Mouse (Mus musculus) myocyte (in vitro differentiated cells): ENCODE data around the gene Ruvbl1. TPM values are rescaled to one million over a fixed set of nuclear protein-coding genes. Genes with fewer than 3 reads are reported as not detected.

Experiments
- H3K27me3 ChIP-seq: one replicate; pipeline ENCODE4 v1.6.1; 2011; ENCODE audit not compliant: control insufficient read depth, insufficient read depth, insufficient read length
- H3K36me3 ChIP-seq: one replicate; pipeline ENCODE4 v1.6.1; 2011; ENCODE audit not compliant: control insufficient read depth, insufficient read depth
- H3K4me2 ChIP-seq: one replicate; pipeline ENCODE4 v1.6.1; 2011; ENCODE audit warnings: low read depth, control low read depth
- H3K4me3 ChIP-seq: one replicate; pipeline ENCODE4 v1.5.1; 2011; ENCODE audit warnings: mild to moderate bottlenecking, control low read depth, moderate library complexity
- H3K79me2 ChIP-seq: one replicate; pipeline ENCODE4 v1.6.1; 2011; ENCODE audit not compliant: control insufficient read depth, insufficient read depth
- H3ac ChIP-seq: one replicate; pipeline ENCODE4 v1.6.1; 2011; ENCODE audit not compliant: control insufficient read depth, insufficient read length
- CEBPB ChIP-seq: IDR thresholded peaks from 2 replicates; pipeline ENCODE4 v1.6.1; 2011; ENCODE audit warnings: mild to moderate bottlenecking, moderate library complexity; ENCODE audit not compliant: poor library complexity, insufficient read depth, severe bottlenecking
- E2F4 ChIP-seq: IDR thresholded peaks from one replicate; pipeline ENCODE4 v1.6.1; 2011; ENCODE audit warnings: mild to moderate bottlenecking, control low read depth, moderate library complexity; ENCODE audit not compliant: insufficient read depth
- MAX ChIP-seq: IDR thresholded peaks from one replicate; pipeline ENCODE4 v1.6.1; 2011; ENCODE audit warnings: low read depth, mild to moderate bottlenecking, control low read depth
- MYOD1 ChIP-seq, 3 experiments: IDR thresholded peaks; one replicate each; pipeline ENCODE4 v1.6.1; 2011; ENCODE audit warnings: control low read depth in 2 of 3, low read depth in 2 of 3, mild to moderate bottlenecking in 2 of 3, moderate library complexity in 1 of 3; ENCODE audit not compliant: insufficient read length in 2 of 3, control insufficient read depth in 1 of 3
- MYOG ChIP-seq, 3 experiments: IDR thresholded peaks; one replicate each; pipeline ENCODE4 v1.6.1; 2011; ENCODE audit warnings: control low read depth in 2 of 3, low read depth in 2 of 3, mild to moderate bottlenecking in 2 of 3; ENCODE audit not compliant: insufficient read length in 2 of 3, control insufficient read depth in 1 of 3, insufficient read depth in 1 of 3
- POLR2A ChIP-seq: IDR thresholded peaks from one replicate; pipeline ENCODE4 v1.6.1; 2011; ENCODE audit warnings: low read depth, mild to moderate bottlenecking, control low read depth, moderate library complexity; ENCODE audit not compliant: insufficient read length
- POLR2AphosphoS2 ChIP-seq: IDR thresholded peaks from one replicate; pipeline ENCODE4 v1.6.1; 2011; ENCODE audit warnings: low read depth, control low read depth; ENCODE audit not compliant: insufficient read length
- REST ChIP-seq: IDR thresholded peaks from one replicate; pipeline ENCODE4 v1.6.1; 2011; ENCODE audit warnings: mild to moderate bottlenecking, control low read depth, moderate library complexity; ENCODE audit not compliant: insufficient read depth, insufficient read length
- SRF ChIP-seq: IDR thresholded peaks from one replicate; pipeline ENCODE4 v1.6.1; 2011; ENCODE audit warnings: low read depth; ENCODE audit not compliant: control insufficient read depth, insufficient read length
- TCF12 ChIP-seq: IDR thresholded peaks from one replicate; pipeline ENCODE4 v1.6.1; 2011; ENCODE audit warnings: mild to moderate bottlenecking, control low read depth; ENCODE audit not compliant: poor library complexity, insufficient read depth, severe bottlenecking
- TCF3 ChIP-seq: IDR thresholded peaks from one replicate; pipeline ENCODE4 v1.6.1; 2011; ENCODE audit warnings: low read depth, control low read depth; ENCODE audit not compliant: insufficient read length
- USF1 ChIP-seq: IDR thresholded peaks from one replicate; pipeline ENCODE4 v1.6.1; 2011; ENCODE audit warnings: low read depth, mild to moderate bottlenecking, control low read depth, moderate library complexity
- polyA plus RNA-seq: library from polyadenylated mRNA; unstranded; fragments of >200 nt; fragmentation: generic; extraction: Trizol; gene quantifications from one replicate; pipeline ENCODE4 v1.2.1, GENCODE M21; 2012; ENCODE audit warnings: missing spikeins

Gene Ruvbl1
- polyA plus RNA-seq, 1 experiment, result 58.6 TPM

DNA sequence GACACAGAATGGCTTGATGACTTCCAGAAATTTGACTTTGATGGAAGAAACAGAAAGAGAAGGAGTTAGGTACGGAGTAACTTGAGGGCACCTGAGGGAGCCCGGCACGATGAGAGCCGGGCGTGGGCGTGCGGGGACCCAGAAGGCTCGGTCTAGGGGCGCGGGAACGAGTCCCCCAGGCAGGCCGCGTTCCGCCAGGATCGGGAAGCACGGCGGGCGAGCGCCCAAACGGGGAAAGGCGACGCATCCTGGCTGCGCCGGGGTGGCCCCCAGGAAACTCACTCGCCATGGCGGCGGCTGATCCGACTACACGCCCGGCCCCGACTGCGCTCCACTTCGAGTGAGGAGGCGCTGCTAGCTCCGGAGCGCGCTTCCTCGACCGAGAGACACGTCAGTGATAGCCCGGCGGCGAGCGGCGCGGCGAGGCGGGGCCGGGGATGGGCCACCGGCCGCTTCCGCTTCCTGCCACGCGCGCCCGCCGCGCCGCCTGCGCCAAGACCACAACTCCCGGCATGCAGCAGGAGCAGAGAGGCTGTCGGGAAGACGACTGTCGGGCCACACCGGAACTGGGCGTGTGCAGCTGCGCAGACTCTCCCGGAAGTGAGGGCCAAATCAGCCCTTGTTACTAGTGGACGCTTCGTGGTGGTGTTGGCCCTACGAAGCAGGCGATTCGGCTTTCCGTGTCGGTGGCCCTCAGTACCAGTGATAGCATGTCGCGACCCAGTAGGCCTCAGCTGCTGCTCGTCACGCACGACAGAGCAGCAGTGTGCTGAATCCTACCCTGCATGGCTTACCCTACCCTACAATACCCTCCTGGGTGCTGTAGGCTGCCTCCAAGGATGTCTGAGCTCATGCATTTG lies 53.4 kb downstream of the Ruvbl1 start, which contains the start of gene Sec61a1:
TSS of gene Sec61a1 (minus strand) at position 502 of the 860 bp plus-strand sequence.
- H3K79me2 ChIP-seq, result peaks cover 48% of the 10 kb centered on the region
- peak within 1 kb of the TSS; percentile 87 for H3K4me3 ChIP-seq
- peak within 1 kb of the TSS; percentile 81 for H3ac ChIP-seq
- no peaks in the 10 kb centered on the region for H3K27me3 ChIP-seq
- peak within 1 kb of the TSS; percentile 93 for H3K4me2 ChIP-seq
- TF ChIP-seq TCF3 (no peak), POLR2AphosphoS2 (peak; percentile 100), CEBPB (no peak), SRF (peak; percentile 98), MYOD1 (IDR thresholded peaks at IDR 0.05; ENCODE audit: control insufficient read depth in 1 of 3, insufficient read length in 2 of 3, low read depth in 2 of 3) (peak in 2 of 3 experiments; percentile 48 to 49), MAX (peak; percentile 25), TCF12 (no peak), E2F4 (no peak), POLR2A (peak; percentile 94), USF1 (no peak), REST (peak; percentile 37), MYOG (IDR thresholded peaks at IDR 0.05; ENCODE audit: control insufficient read depth in 1 of 3, insufficient read depth in 1 of 3, insufficient read length in 2 of 3, low read depth in 2 of 3) (peak in 2 of 3 experiments; percentile 36 to 76)
- peaks cover 17% of the 10 kb centered on the region for H3K36me3 ChIP-seq

DNA sequence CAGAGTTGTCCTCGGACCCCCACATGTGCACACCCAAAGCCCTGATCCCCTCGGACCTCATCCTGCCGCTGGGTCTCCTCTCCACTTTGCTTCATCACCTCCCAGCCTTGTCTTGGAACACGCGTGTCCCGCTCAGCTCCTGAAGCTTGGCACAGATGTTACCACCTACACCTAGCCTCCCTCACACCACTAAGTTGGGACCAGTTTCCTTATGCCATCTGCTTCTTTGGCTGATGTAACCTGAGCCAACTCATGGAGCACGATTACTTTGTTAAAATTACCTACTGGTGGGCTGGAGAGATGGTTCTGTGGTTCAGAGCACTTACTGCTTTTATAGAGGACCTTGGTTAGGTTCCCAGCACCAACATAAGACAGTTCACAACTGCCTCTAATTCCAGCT lies 56.6 kb downstream of the Ruvbl1 start:
- H3K4me2 ChIP-seq, result no peak overlapping the region
- H3K36me3 ChIP-seq, result no peaks in the 10 kb centered on the region
- no peak overlapping the region for H3ac ChIP-seq
- peaks cover 16% of the 10 kb centered on the region for H3K79me2 ChIP-seq
- peaks cover 2% of the 10 kb centered on the region for H3K27me3 ChIP-seq
- TF ChIP-seq USF1 (no peak), E2F4 (no peak)
- H3K4me3 ChIP-seq, result no peak overlapping the region

GRCm38 (mm10) chr6:88522606-88523005 lies 57.4 kb downstream of the Ruvbl1 start:
- Histone ChIP-seq H3K4me2 (no peak overlapping the region), H3K79me2 (peaks cover 8% of the 10 kb centered on the region), H3K36me3 (no peaks in the 10 kb centered on the region), H3ac (no peak overlapping the region), H3K27me3 (peaks cover 10% of the 10 kb centered on the region), H3K4me3 (no peak overlapping the region)
- TF ChIP-seq TCF12 (no peak), MYOD1 (IDR thresholded peaks at IDR 0.05; ENCODE audit: control insufficient read depth in 1 of 3, insufficient read length in 2 of 3, low read depth in 2 of 3) (no peak), REST (no peak), POLR2AphosphoS2 (no peak), MAX (no peak), TCF3 (no peak), POLR2A (no peak), MYOG (IDR thresholded peaks at IDR 0.05; ENCODE audit: control insufficient read depth in 1 of 3, insufficient read depth in 1 of 3, insufficient read length in 2 of 3, low read depth in 2 of 3) (no peak), SRF (no peak), CEBPB (no peak), USF1 (no peak), E2F4 (no peak)

DNA sequence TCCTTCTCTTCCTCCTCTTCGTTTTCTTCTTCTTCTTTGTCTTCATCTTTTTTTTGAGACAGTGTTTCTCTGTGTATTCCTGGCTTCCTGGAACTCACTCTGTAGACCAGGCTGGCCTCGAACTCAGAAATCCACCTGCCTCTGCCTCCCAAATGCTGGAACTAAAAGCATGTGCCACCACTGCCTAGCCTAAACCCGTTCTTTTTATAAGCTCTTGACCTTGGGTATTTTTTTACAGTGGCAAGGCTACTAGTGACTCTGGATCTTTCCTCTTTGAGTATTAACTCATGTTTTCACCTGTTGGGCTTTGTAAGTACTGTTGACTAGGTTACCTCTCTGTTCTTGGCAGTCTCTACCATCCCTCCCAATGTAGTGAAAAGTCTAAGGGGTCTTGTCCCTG lies 57.8 kb downstream of the Ruvbl1 start:
- H3K4me3 ChIP-seq, result no peak overlapping the region
- H3K79me2 ChIP-seq, result peaks cover 4% of the 10 kb centered on the region
- TF ChIP-seq POLR2AphosphoS2, result no peak
- no peak overlapping the region for H3K4me2 ChIP-seq
- no peaks in the 10 kb centered on the region for H3K36me3 ChIP-seq
- peaks cover 11% of the 10 kb centered on the region for H3K27me3 ChIP-seq
- H3ac ChIP-seq, result no peak overlapping the region

DNA sequence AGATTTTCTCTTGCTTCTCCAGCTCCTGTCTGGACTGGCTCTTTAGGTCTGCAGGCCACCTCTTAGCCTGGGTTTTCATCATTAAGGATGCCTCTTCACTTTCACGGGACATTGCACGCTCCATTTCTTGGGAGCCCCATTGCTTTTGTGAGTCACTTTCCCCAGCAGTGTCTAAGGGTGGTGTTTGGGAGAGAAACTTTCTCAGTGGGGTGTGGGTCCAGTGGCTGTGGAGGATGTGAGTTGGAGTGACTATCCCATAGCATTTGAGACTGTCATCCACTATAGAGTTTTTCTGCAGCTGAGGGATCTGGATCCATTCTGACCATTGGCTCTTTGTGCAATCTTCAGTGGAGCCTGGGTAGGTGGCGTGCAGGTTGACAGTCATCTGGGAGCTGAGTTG lies 58.2 kb downstream of the Ruvbl1 start:
- no peak for TF ChIP-seq USF1
- no peak for TF ChIP-seq MYOD1 (IDR thresholded peaks at IDR 0.05; ENCODE audit: control insufficient read depth in 1 of 3, insufficient read length in 2 of 3, low read depth in 2 of 3)
- TF ChIP-seq MAX, result no peak
- TF ChIP-seq MYOG (IDR thresholded peaks at IDR 0.05; ENCODE audit: control insufficient read depth in 1 of 3, insufficient read depth in 1 of 3, insufficient read length in 2 of 3, low read depth in 2 of 3), result no peak
- TF ChIP-seq CEBPB, result no peak
- no peak for TF ChIP-seq TCF3
- TF ChIP-seq E2F4, result no peak
- TF ChIP-seq POLR2AphosphoS2, result no peak
- TF ChIP-seq SRF, result no peak
- no peak for TF ChIP-seq TCF12
- no peak for TF ChIP-seq POLR2A
- H3K79me2 ChIP-seq, result no peaks in the 10 kb centered on the region
- H3K36me3 ChIP-seq, result no peaks in the 10 kb centered on the region
- H3K4me3 ChIP-seq, result no peak overlapping the region
- H3ac ChIP-seq, result no peak overlapping the region
- H3K27me3 ChIP-seq, result peaks cover 11% of the 10 kb centered on the region
- no peak overlapping the region for H3K4me2 ChIP-seq
